Mouse (Mus musculus): ENCODE data around the gene Grin2c. TPM values are rescaled to one million over a fixed set of nuclear protein-coding genes. Genes with fewer than 3 reads are reported as not detected.

The Grin2c gene
- polyA plus RNA-seq (2014; fragmentation: Nextera tagmentation; extraction: Ambion mirVana), result 0.04 and 0.06 TPM in 2 replicates

DNA sequence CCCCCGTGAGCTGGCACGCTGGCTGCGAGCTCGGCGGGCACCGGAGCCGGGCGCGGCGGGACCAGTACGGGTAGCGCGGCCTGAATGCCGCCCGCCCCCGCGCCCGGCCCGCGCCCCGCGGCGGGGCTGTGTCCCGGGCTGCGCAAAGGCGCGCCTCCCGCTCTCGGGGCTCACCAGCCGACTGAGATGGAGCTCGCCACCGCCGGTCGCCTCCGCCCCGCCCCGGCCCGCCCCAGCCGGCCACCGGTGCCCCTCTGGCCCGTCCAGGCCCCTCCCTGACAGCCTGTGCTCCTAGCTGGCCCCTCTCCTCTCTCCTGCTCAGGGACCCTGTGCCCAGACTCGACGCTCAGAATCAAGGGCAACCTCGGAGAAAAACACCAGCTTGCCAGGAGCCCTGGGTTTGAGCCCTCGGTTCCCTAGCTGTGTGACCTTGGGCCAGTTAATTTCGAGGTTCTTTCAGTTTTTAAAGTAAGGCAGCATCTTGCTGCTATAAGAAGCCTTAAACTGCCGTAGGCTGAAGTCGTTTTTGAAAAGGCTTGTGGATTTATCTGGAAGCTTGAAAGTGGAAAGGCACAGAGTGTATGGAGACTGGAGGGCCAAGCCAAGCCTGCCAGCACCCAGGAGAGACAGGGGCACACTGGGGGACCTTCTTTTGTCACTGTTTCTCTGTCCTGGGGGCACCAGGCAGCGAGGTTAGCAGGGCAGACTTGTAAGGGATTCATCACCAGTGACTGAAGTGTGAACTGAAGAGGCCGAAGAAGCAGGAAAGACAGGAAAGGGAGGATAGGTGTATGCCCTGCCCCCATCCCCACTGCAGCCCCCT lies at the start of gene Grin2c:
Gene Grin2c, minus strand, starts transcription at position 183 of the 823 bp plus-strand sequence.
- H3K9ac ChIP-seq (ENCODE audit: low read length), result 0 out of 2 replicates have a peak within 1 kb of the TSS, but pooled peaks have one; percentile 30
- ATAC-seq (ENCODE audit: insufficient number of reproducible peaks, low FRiP score, low TSS enrichment, low read depth), result no peak
- no peaks in the 10 kb centered on the region for H3K9me3 ChIP-seq (ENCODE audit: control insufficient read depth, low read length)
- 7% methylated on average over 29 of the region's 50 CpGs for WGBS
- H3K4me1 ChIP-seq (ENCODE audit: control insufficient read depth, insufficient read depth, low read length), result peaks cover 2% of the 10 kb centered on the region; the same call in 1 of the 2 replicates
- H3K36me3 ChIP-seq (ENCODE audit: control insufficient read depth, insufficient read depth, low read length), result 0 out of 2 replicates have a peak, but pooled peaks cover 2% of the 10 kb centered on the region
- H3K4me2 ChIP-seq (ENCODE audit: low read depth, severe bottlenecking), result peak within 1 kb of the TSS; percentile 69
- H3K27ac ChIP-seq (replicated peaks; ENCODE audit: low read depth, low read length), result no peak within 1 kb of the TSS
- peaks cover 58% of the 10 kb centered on the region for H3K27me3 ChIP-seq (ENCODE audit: control insufficient read depth, insufficient read depth, low read length)
- DNase-seq (ENCODE audit: low spot score), result no peak
- peak within 1 kb of the TSS; percentile 26 for H3K4me3 ChIP-seq (ENCODE audit: low read depth, low read length)

DNA sequence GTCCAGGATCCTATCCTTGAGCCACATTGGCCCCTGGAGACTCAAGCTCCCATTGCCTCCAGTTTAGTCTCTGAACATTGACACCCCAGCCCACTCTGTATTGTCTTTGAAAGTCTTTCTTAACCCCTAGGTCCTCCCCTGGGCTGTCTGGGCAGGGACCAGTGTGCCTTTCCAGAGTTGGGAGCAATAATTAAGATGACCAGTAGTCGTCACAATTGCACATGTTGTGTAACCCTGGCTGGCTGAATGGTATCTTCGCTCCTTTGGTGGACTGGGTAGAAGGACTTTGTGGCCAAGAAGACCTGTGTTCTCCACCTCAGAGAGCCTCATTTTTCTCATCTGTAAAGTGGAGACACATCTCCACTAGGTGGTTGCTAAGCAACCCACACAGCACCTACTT lies 47.2 kb upstream of the Grin2c start:
- H3K4me2 ChIP-seq (ENCODE audit: low read depth, severe bottlenecking), result no peak overlapping the region
- no peak overlapping the region for H3K4me3 ChIP-seq (ENCODE audit: low read depth, low read length)
- no peak overlapping the region for H3K9ac ChIP-seq (ENCODE audit: low read length)
- no peak overlapping the region for H3K27ac ChIP-seq (replicated peaks; ENCODE audit: low read depth, low read length)
- H3K4me1 ChIP-seq (ENCODE audit: control insufficient read depth, insufficient read depth, low read length), result no peaks in the 10 kb centered on the region
- H3K27me3 ChIP-seq (ENCODE audit: control insufficient read depth, insufficient read depth, low read length), result peaks cover 52% of the 10 kb centered on the region
- ATAC-seq (ENCODE audit: insufficient number of reproducible peaks, low FRiP score, low TSS enrichment, low read depth) (no peak), DNase-seq (ENCODE audit: low spot score) (no peak)
- 45% methylated on average over 2 of the region's 2 CpGs for WGBS
- H3K36me3 ChIP-seq (ENCODE audit: control insufficient read depth, insufficient read depth, low read length), result no peaks in the 10 kb centered on the region
- H3K9me3 ChIP-seq (ENCODE audit: control insufficient read depth, low read length), result no peaks in the 10 kb centered on the region

DNA sequence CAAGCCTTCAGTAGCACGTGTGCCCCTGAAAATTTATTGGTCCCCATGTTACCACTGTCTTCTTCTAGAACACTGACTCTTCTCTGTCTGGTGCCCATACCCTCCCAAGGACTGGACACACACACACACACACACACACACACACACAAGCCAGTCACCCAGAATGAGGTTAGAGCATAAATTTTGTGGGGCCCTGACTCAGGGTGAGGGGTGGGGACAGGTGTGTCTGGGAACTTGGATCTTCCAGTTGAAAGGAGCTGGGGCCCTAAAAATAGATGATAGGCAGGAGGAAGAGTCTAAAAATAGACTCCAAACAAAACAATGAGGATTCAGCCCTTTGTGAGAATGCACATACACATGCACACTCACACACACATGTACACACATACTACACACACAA lies 41.7 kb upstream of the Grin2c start:
- ATAC-seq (ENCODE audit: insufficient number of reproducible peaks, low FRiP score, low TSS enrichment, low read depth), result no peak
- no peak for DNase-seq (ENCODE audit: low spot score)
- no peaks in the 10 kb centered on the region for H3K9me3 ChIP-seq (ENCODE audit: control insufficient read depth, low read length)
- H3K9ac ChIP-seq (ENCODE audit: low read length), result no peak overlapping the region
- no peaks in the 10 kb centered on the region for H3K36me3 ChIP-seq (ENCODE audit: control insufficient read depth, insufficient read depth, low read length)
- WGBS, result 82% methylated on average over 1 of the region's 1 CpGs
- H3K4me3 ChIP-seq (ENCODE audit: low read depth, low read length), result no peak overlapping the region
- H3K27me3 ChIP-seq (ENCODE audit: control insufficient read depth, insufficient read depth, low read length), result no peaks in the 10 kb centered on the region
- no peak overlapping the region for H3K27ac ChIP-seq (replicated peaks; ENCODE audit: low read depth, low read length)
- no peaks in the 10 kb centered on the region for H3K4me1 ChIP-seq (ENCODE audit: control insufficient read depth, insufficient read depth, low read length)
- no peak overlapping the region for H3K4me2 ChIP-seq (ENCODE audit: low read depth, severe bottlenecking)

DNA sequence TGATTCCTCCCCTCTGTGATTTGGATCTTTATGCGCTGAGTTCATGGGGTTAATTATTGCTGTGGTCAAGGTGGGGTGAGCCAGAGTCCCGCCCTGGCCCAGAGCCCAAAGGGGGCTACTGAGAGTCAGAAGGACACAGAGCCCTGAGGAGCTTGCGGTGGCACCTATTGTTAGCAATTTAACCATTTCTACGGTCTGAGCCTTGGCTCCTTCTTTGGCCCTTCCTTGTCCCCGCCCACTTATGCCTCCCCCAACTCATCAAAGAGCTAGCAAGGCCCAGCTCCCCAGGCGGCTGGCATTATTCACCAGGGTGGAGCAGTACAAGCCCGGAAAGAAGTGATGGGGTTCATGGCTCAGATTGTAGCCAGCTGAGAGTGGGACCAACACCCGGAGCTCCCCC lies 39.8 kb upstream of the Grin2c start, which contains the start of gene Otop2:
Gene Otop2, plus strand, starts transcription at position 301 of the 400 bp plus-strand sequence.
- WGBS, result 12% methylated on average over 8 of the region's 8 CpGs
- Histone ChIP-seq H3K4me3 (ENCODE audit: low read depth, low read length) (no peak within 1 kb of the TSS), H3K9ac (ENCODE audit: low read length) (no peak within 1 kb of the TSS), H3K36me3 (ENCODE audit: control insufficient read depth, insufficient read depth, low read length) (no peaks in the 10 kb centered on the region), H3K27me3 (ENCODE audit: control insufficient read depth, insufficient read depth, low read length) (no peaks in the 10 kb centered on the region), H3K4me1 (ENCODE audit: control insufficient read depth, insufficient read depth, low read length) (no peaks in the 10 kb centered on the region), H3K9me3 (ENCODE audit: control insufficient read depth, low read length) (no peaks in the 10 kb centered on the region), H3K27ac (replicated peaks; ENCODE audit: low read depth, low read length) (no peak within 1 kb of the TSS), H3K4me2 (ENCODE audit: low read depth, severe bottlenecking) (no peak within 1 kb of the TSS)
- ATAC-seq (ENCODE audit: insufficient number of reproducible peaks, low FRiP score, low TSS enrichment, low read depth), result no peak
- no peak for DNase-seq (ENCODE audit: low spot score)

DNA sequence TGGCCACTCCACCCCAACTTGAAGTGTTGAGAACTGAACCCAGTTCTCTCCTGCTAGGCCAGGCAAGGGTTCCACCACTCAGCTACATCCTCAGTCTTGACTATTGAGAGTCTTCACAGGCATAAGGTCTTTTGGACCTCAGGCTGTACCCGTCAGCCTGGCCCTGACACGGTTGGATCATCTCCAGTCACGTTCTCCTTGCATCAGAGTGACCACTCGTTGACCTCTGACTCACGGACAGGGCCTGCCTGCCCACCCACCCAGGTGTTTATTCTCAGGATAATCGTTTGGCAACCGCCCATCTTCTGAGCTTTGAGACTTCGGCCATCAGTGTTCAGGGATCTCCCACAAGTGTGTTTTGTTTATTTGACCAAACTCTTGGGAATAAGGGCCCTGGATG lies 36.1 kb upstream of the Grin2c start:
- H3K9me3 ChIP-seq (ENCODE audit: control insufficient read depth, low read length), result no peaks in the 10 kb centered on the region
- no peaks in the 10 kb centered on the region for H3K4me1 ChIP-seq (ENCODE audit: control insufficient read depth, insufficient read depth, low read length)
- H3K9ac ChIP-seq (ENCODE audit: low read length), result no peak overlapping the region
- WGBS, result 68% methylated on average over 8 of the region's 8 CpGs
- peaks cover under 1% of the 10 kb centered on the region; the same call in 1 of the 2 replicates for H3K27me3 ChIP-seq (ENCODE audit: control insufficient read depth, insufficient read depth, low read length)
- H3K36me3 ChIP-seq (ENCODE audit: control insufficient read depth, insufficient read depth, low read length), result no peaks in the 10 kb centered on the region
- no peak overlapping the region for H3K4me2 ChIP-seq (ENCODE audit: low read depth, severe bottlenecking)
- no peak overlapping the region for H3K4me3 ChIP-seq (ENCODE audit: low read depth, low read length)
- ATAC-seq (ENCODE audit: insufficient number of reproducible peaks, low FRiP score, low TSS enrichment, low read depth) (no peak), DNase-seq (ENCODE audit: low spot score) (no peak)
- H3K27ac ChIP-seq (replicated peaks; ENCODE audit: low read depth, low read length), result no peak overlapping the region

DNA sequence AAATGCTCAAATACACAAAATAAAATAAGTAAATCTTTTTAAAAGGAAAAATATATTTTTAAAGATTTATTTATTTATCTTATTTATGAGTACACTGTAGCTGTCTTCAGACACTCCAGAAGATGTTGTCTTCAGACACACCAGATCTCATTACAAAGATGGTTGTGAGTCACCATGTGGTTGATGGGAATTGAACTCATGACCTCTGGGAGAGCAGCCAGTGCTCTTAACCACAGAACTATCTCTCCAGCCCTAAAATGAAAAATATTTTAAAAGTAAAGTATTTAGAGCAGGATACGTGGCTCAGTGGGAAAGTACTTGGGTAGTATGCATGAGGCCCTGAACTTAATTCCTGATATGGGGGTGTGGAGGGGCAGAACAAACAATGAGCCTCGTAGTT lies 34.3 kb upstream of the Grin2c start:
- Histone ChIP-seq H3K4me2 (ENCODE audit: low read depth, severe bottlenecking) (no peak overlapping the region), H3K36me3 (ENCODE audit: control insufficient read depth, insufficient read depth, low read length) (no peaks in the 10 kb centered on the region), H3K27me3 (ENCODE audit: control insufficient read depth, insufficient read depth, low read length) (peaks cover 18% of the 10 kb centered on the region), H3K4me3 (ENCODE audit: low read depth, low read length) (no peak overlapping the region), H3K9me3 (ENCODE audit: control insufficient read depth, low read length) (no peaks in the 10 kb centered on the region), H3K27ac (replicated peaks; ENCODE audit: low read depth, low read length) (no peak overlapping the region), H3K4me1 (ENCODE audit: control insufficient read depth, insufficient read depth, low read length) (peaks cover 9% of the 10 kb centered on the region), H3K9ac (ENCODE audit: low read length) (no peak overlapping the region)
- no peak for DNase-seq (ENCODE audit: low spot score)
- WGBS, result 83% methylated on average over 2 of the region's 2 CpGs
- no peak for ATAC-seq (ENCODE audit: insufficient number of reproducible peaks, low FRiP score, low TSS enrichment, low read depth)

DNA sequence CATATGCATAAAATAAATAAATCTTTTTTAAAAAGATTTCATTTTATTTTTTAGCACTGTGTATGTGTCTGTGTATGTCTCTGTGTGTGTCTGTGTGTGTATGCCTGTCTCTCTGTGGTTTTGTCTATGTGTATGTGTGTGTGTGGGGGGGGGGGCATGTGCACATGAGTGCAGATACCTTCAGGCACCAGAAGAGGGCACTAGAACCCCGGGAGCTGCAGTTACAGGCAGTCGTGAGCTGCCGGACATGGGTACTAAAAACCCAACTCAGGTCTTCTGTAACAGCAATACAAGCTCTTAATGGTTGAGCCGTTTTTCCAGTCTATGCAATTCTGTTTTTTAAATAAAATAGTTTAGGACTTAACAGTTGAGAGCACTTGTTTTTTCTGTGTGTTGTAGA lies 33.7 kb upstream of the Grin2c start:
- H3K9ac ChIP-seq (ENCODE audit: low read length), result no peak overlapping the region
- no peak overlapping the region for H3K4me2 ChIP-seq (ENCODE audit: low read depth, severe bottlenecking)
- no peaks in the 10 kb centered on the region for H3K36me3 ChIP-seq (ENCODE audit: control insufficient read depth, insufficient read depth, low read length)
- H3K4me3 ChIP-seq (ENCODE audit: low read depth, low read length), result no peak overlapping the region
- H3K4me1 ChIP-seq (ENCODE audit: control insufficient read depth, insufficient read depth, low read length), result peaks cover 9% of the 10 kb centered on the region
- no peak for ATAC-seq (ENCODE audit: insufficient number of reproducible peaks, low FRiP score, low TSS enrichment, low read depth)
- H3K27ac ChIP-seq (replicated peaks; ENCODE audit: low read depth, low read length), result no peak overlapping the region
- WGBS, result 88% methylated on average over 4 of the region's 4 CpGs
- DNase-seq (ENCODE audit: low spot score), result no peak
- peaks cover 21% of the 10 kb centered on the region for H3K27me3 ChIP-seq (ENCODE audit: control insufficient read depth, insufficient read depth, low read length)
- no peaks in the 10 kb centered on the region for H3K9me3 ChIP-seq (ENCODE audit: control insufficient read depth, low read length)

DNA sequence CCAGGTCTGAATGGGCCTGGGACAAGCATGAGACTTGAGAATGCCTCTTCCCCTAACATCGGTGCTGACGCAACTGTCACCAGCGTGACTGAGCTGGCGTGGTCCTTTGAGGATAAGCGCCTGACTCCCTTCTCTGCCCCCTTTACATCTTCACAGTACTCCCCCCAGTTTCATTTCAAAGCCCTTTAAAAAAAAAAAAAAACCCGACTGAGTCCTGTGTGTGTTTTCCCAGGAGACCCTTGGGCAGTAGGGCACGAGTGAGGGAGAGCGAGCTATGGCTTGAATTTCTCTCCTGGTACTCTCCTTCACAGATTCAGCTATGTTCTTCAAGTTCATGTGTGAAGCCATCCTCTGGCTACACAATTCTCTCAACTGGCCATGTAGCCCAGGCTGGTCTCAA lies 31.1 kb upstream of the Grin2c start:
- H3K9ac ChIP-seq (ENCODE audit: low read length), result no peak overlapping the region
- no peak overlapping the region for H3K4me3 ChIP-seq (ENCODE audit: low read depth, low read length)
- H3K27me3 ChIP-seq (ENCODE audit: control insufficient read depth, insufficient read depth, low read length), result peaks cover 21% of the 10 kb centered on the region
- no peak overlapping the region for H3K4me2 ChIP-seq (ENCODE audit: low read depth, severe bottlenecking)
- no peak overlapping the region for H3K27ac ChIP-seq (replicated peaks; ENCODE audit: low read depth, low read length)
- H3K36me3 ChIP-seq (ENCODE audit: control insufficient read depth, insufficient read depth, low read length), result no peaks in the 10 kb centered on the region
- H3K9me3 ChIP-seq (ENCODE audit: control insufficient read depth, low read length), result no peaks in the 10 kb centered on the region
- DNase-seq (ENCODE audit: low spot score), result no peak
- 61% methylated on average over 8 of the region's 8 CpGs for WGBS
- no peak for ATAC-seq (ENCODE audit: insufficient number of reproducible peaks, low FRiP score, low TSS enrichment, low read depth)
- peaks cover 9% of the 10 kb centered on the region for H3K4me1 ChIP-seq (ENCODE audit: control insufficient read depth, insufficient read depth, low read length)
